Mouse (Mus musculus) megakaryocyte, embryonic 14.5 days (primary cell): ENCODE data around the gene Scd1.

ENCODE experiments used
- FLI1 ChIP-seq: IDR thresholded peaks from 2 replicates; pipeline ENCODE4 v1.6.1; 2012; ENCODE audit warnings: low read length, inconsistent platforms, mixed read lengths
- GATA1 ChIP-seq: IDR thresholded peaks from 3 replicates; pipeline ENCODE4 v1.6.1; 2012; ENCODE audit warnings: mixed read lengths, low read length, inconsistent platforms, borderline replicate concordance

DNA sequence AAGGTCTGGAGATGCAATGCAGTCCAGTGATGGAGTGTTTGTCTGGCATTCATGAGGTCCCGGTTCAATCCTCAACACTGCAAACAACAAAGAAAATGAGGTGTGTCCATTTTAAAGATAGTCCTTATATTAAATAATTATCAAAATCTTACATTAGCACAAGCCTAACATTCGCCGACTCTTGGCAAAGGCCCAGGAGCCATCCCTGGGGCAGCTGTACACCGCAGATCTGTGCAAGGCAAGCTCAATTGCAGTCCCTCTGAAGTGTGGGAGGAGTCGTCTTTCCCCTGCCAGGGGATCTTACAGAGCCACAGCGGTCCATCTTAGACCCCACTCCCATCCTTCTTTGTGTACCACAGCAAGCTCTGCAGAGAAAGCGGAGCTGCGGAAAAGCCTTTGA is 49.0 kb downstream of the Scd1 start:
- TF ChIP-seq GATA1, result no peak
- TF ChIP-seq FLI1, result no peak
